Mouse (Mus musculus): ENCODE results near the gene Ly6g5c. TPM values are rescaled to one million over a fixed set of nuclear protein-coding genes. Genes with fewer than 3 reads are reported as not detected.

Gene Ly6g5c
- polyA plus RNA-seq, 2 experiments from 2014 or later, result not detected

DNA sequence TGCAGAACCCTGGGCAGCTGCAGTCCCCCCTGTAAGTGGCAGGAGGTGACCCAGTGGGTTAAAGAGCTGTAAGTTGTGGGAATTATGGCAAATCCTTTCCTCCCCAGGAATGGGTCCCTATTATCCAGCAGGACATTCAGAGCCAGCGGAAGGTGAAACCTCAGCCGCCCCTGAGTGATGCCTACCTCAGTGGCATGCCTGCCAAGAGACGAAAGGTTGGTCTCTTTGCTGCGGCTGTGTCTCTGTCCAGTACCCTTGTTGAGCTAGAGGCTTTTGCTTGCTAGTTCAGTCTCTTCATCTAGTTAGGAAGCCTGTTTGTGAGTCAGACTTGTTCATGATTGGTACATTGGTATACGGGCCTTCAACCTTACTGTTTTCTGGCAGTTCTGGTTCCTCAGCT is 38.1 kb downstream of the Ly6g5c start:
- ATAC-seq, result no peak

DNA sequence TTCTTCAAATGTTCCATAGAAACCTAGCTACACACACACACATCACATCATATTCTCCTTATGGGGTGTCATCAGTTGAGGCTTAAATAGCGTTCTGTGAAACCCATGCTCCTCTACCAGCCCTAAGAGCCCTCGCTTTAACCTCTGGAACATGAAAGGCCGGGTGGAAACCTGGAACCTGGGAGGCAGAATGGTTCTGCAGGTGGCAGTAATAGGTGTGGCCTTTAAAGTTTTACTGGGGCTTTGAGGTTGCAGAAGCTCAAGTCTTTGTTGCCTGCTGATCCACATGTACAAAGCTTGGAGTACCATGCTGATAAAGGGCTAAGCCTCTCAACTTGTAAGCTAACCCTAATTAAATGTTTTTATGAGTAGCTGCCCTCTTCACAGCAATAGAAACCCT is 39.3 kb downstream of the Ly6g5c start:
- ATAC-seq, result no peak

DNA sequence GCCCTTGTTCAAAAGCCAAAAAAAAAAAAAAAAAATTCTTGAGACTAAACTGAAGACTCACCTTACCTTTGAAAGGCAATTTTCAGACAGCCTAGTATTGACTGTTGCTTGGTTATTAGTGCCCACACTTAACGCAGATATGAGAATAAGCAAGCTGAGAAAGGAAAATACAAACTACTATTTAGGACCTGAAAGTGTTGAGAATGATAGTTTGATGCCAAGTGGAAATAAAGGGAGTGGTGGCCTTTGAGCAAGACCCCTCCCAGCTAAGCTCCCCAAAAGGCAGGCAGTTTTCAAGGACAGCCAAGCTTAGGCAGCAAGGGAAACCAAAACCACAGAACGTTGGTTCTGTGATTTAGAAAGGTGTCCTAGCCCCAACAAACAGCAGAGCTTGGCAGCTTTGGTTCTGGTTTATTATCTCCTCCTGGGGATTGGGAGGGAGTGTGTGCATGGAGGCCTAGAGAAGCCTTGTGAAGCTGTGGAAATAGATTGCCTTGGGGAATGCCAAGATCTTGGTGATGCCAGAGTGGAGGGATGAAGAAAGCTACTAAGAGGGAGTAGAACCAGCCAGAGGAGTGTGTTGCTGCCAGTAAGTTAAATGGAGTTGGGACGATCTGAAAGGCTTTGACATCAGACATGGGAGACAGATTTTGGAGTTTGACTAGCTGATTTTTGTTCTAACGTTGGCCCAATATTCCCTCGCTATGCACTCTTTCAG is 40.0 kb downstream of the Ly6g5c start:
- ATAC-seq, result no peak

DNA sequence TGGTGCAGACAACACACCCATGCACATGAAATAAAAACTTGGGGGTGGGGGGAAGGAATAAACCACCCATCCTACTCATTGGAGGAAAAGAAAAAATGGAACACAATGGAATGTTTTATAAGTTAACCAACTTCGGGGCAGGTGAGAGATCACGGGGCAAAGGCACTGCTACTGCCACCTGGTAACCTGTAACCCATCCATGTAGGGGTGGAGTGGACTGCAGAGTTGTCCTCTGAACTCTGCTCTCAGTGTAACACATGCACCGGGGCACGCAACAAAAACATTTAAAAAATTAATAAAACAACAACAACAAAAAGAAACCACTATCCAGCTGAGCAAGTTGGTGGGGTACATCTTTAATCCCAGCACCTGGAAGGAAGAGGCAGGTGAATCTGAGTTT is 44.0 kb downstream of the Ly6g5c start:
- no peak for ATAC-seq

DNA sequence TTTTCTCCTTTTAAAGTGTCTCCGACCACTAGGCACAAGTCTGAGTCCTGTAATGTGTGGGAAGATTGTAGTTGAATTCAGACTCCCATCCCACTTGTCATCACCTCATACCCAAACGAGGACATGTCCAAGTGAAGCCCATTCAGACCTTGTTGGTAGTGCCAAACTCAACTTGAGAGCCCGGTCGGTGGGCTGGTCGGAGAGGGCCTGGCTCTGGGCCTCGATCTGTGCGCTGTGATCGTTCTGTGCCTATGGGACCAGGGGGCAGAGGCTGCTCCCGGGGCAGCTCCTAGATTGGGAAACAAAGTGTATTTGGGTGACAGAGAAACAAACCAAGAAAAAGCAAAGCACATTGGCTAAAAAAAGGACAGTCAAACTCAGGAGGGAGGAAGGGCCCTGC is 45.0 kb downstream of the Ly6g5c start:
- no peak for ATAC-seq

DNA sequence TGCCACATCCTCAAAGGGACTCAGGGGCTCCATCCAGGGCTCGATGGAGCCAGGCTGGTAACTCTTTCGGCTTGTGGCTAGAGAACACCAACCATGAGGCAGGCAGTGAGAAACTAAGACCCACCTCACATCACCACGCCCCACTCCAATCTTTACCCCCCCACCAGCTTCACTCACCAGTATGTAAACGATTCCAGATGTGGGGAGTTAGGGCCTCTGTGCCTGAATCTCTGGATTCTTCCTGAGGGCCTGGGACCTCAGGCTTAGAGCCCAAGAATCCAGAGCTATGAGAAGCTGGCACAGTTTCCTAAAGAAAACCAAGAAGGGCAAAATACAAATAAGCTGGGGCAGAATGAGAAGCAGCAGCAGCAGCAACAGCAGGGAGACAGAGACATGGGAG is 45.9 kb downstream of the Ly6g5c start:
- no peak for ATAC-seq

DNA sequence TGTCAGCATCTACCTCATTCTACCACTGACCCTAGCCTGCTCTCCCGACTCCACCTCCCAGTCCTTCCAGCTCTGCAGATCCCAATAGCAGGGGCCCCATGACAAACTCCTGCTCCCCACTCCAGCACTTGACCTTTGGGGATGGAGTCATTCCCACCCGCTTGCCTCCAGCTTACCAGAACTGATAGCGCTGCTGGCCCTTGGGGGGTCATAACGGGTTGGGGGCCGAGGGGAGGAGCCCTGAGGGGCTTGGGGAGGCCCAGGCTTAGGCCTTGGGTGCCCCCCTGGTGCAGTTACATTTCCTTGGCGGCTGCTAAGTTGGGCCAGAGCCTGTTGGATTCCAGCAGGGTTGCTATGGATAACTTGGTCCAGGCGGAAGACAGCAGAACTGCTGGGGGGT is 46.5 kb downstream of the Ly6g5c start:
- ATAC-seq, result no peak

DNA sequence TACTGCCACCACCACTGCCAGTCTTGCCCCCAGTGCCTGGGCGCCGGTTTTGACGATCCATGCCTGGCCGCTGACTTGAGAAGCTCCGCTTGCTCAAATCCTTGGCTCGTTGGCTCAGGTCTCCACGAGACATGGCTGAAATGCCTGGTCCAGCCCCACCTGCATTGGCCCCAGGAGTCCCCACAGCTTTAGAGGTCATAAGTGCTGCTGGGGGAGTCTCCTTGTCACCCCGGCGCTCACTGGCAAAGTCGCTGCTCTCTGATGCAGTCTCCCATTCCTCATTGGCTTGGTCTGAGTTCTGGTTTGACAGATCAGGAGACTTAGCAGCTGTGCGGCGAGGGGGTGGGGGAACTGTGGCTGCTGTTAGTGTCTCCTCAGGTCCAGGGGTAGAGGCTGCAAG is 47.4 kb downstream of the Ly6g5c start:
- no peak for ATAC-seq

DNA sequence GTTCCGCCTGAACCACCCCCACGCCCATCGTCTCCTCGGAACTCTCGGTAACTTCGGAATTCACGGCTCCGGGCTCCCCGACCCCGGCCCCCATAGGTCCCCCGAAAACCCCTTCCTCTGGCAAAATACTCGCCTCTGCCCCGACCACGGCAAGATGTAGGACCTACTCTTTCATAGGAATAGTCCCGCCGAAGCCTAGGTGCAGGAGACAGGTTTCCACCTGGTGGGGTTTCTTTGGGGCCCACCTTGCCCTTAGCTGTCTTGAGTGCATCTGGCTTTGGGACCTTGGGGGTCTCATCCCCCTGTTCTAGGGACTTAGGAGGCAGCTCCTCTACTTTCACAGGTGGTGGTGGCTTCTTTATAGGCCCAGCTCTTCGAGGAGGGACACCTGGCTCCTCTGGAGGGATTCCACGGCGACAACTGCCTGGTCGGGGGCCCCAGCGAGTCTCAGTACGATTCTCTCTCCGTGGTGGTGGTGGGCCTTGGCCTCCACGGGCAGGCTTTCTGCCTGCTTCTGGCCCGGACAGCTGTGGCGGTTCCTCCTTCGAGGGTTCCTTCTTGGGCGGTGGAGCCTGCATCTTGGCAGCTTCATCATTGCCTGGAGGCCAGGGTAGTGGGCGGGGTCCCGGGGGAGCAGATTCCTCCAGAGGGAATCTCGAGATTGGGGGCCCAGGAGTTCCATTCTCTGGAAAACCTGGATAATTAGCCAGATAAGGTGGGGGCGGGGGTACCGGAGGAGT is 48.6 kb downstream of the Ly6g5c start:
- no peak for ATAC-seq

DNA sequence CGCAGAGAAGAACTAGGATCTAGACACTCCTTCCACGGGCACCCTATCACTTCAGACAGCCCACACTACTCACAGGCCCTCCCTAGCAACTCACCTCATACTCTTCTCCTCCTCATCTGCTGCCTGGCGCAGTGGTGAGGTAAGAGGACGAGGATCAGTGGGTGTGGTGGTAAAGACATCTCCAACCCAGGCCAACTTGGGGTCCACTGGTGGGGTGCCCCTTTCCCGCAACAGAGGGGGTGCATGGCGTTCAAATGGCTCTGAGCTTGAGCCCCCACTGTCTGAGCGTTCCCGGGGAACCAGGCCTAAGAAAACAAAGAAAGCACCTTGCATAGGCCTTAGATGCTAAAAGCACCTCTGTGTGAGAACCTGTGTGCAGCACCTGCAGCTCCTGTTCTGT is 49.2 kb downstream of the Ly6g5c start:
- no peak for ATAC-seq

DNA sequence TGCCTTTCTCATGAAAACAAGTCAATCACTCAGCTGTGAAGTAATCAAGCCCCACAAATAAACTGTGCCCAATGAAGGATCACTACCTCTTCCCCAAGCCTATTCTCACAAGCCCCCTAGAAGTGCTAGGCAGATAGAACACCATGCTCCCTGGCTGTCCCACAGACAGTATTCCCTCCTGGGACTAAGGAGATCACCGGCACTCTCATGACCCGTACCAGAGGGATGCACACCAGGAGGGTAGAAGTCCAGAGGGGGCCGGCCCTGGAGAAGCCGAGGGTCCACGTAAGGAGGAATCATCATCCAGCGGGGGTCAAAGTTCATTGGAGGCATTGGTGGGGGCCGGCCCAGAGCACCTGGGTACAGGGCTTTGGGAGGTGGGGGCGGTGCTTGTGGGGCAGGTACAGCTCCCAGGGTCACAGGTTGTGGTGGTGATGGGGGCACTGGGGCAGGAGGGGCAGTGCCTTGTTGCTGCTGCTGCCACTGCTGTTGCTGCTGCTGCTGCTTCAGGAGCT is 49.6 kb downstream of the Ly6g5c start:
- ATAC-seq, result no peak

DNA sequence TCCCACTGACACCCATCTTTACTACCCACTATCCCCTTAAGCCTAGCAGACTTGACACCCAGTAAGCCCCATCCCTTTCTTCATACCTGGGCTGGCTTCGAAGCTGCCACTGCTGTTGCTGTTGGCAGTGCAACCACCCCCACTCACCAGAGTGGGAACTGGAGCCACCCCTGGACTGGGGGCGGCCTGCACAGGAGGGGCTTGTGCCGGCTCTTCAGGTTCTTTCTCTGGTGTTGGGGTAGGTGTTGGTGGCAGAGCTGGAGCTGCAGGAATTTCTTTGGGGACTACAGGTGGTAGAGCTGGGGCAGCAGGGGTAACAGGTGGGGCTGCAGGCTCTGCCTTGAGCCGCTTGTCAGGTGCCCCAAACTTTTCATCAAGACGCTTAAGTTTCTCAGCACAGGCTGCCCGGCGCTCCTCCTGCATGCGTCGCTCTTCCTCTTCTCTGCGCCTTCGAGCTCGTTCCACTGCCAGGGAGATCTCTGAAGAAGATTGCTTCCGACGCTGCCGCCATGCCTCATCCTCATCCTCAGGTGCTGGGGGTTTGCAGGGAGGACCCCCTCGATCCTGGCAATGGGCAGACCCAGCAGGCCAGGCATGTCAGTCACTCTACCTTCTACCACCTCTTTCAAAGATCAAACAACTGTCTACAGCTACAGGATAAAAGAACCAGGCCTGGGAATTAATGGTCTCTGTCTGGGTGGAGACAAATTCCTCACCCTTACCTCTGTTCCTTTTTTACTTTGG is 50.9 kb downstream of the Ly6g5c start:
- ATAC-seq, result no peak

DNA sequence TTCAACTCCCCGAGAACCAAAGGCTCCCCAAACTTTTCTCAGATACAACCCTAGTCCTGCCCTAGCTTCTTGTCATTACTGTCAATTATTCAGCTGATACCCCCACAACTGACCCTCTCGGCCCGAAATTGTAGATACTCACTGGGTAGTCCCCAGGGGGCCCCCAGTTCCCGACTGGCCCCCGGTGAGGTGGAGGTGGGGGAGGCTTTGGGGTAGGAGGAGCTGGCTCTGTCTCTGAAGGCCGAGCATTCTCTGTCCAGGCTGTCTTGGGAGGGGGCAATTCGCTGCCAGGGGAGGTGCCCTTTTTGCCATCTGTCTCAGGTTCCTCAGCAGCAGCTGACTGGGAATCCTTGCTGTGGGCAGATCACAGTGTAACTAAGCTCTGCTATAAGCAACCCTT is 51.6 kb downstream of the Ly6g5c start:
- no peak for ATAC-seq

DNA sequence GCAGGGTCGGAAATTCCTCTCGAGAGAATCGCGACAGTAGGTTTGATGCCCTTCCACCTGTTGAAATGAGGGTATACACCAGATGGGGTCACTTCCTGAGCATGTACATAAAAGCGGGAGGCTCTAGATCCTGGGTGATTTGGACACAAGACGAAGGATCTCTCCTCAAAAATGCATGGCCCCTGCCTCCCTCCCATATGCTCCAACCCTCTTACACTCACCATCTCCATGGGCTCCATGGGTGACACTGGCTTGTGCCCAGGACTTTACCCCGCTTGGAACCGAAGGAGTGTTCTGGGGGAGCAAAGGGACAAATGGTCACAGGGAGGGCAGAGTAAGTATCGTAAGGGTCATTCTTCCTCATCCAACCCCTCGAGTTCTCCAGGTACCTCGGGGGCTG is 53.3 kb downstream of the Ly6g5c start:
- ATAC-seq, result no peak

Other genes with a start within 250 kb of the Ly6g5c start
- under 1 TPM; 0.79 to 0.83 TPM for gene Cfb, start 245.8 kb upstream of the Ly6g5c start, polyA plus RNA-seq (2017; shearing (Covaris generic))
- gene Zbtb12, start 228.8 kb upstream of the Ly6g5c start, polyA plus RNA-seq (2017; shearing (Covaris generic)), result not detected
- not detected for gene Gm20547, start 226.2 kb upstream of the Ly6g5c start, polyA plus RNA-seq (2017; shearing (Covaris generic))
- gene C2, start 210.0 kb upstream of the Ly6g5c start, polyA plus RNA-seq (2017; shearing (Covaris generic)), result under 1 TPM in 1 of 2 experiments, not detected in 1; 0.73 TPM
- 10 to 100 TPM; 32.8 to 37.0 TPM for gene Ehmt2, start 209.8 kb upstream of the Ly6g5c start, polyA plus RNA-seq (2017; shearing (Covaris generic))
- gene Slc44a4, start 193.8 kb upstream of the Ly6g5c start, polyA plus RNA-seq (2017; shearing (Covaris generic)), result not detected
- gene Neu1, start 177.0 kb upstream of the Ly6g5c start, polyA plus RNA-seq (2017; shearing (Covaris generic)), result 10 to 100 TPM; 18.6 to 19.9 TPM
- 1 to 10 TPM in 1 of 2 experiments, not detected in 1; 7.0 TPM for gene Hspa1b, start 149.0 kb upstream of the Ly6g5c start, polyA plus RNA-seq (2017; shearing (Covaris generic))
- not detected for gene Gm20481, start 138.4 kb upstream of the Ly6g5c start, polyA plus RNA-seq (2017; shearing (Covaris generic))
- 1 to 10 TPM in 1 of 2 experiments, under 1 TPM in 1; 0.17 to 5.1 TPM for gene Hspa1a, start 136.1 kb upstream of the Ly6g5c start, polyA plus RNA-seq (2017; shearing (Covaris generic))
- gene Hspa1l, start 135.6 kb upstream of the Ly6g5c start, polyA plus RNA-seq (2017; shearing (Covaris generic)), result under 1 TPM in 1 of 2 experiments, not detected in 1; 0.46 TPM
- gene Lsm2, start 126.4 kb upstream of the Ly6g5c start, polyA plus RNA-seq (2017; shearing (Covaris generic)), result 10 to 100 TPM; 45.5 to 61.3 TPM
- gene Vars, start 107.3 kb upstream of the Ly6g5c start, polyA plus RNA-seq (2017; shearing (Covaris generic)), result 10 to 100 TPM; 28.5 to 29.1 TPM
- under 1 TPM; 0.11 to 0.12 TPM for gene Vwa7, start 91.7 kb upstream of the Ly6g5c start, polyA plus RNA-seq (2017; shearing (Covaris generic))
- gene Sapcd1, start 80.3 kb upstream of the Ly6g5c start, polyA plus RNA-seq (2017; shearing (Covaris generic)), result 1 to 10 TPM; 1.8 to 2.1 TPM
- 1 to 10 TPM; 1.3 to 1.6 TPM for gene Msh5, start 61.5 kb upstream of the Ly6g5c start, polyA plus RNA-seq (2017; shearing (Covaris generic))
- 100 to 1,000 TPM; 464 to 670 TPM for gene Clic1, start 58.3 kb upstream of the Ly6g5c start, polyA plus RNA-seq (2017; shearing (Covaris generic))
- 1 to 10 TPM in 1 of 2 experiments, under 1 TPM in 1; 0.36 to 1.8 TPM for gene Ddah2, start 49.2 kb upstream of the Ly6g5c start, polyA plus RNA-seq (2017; shearing (Covaris generic))
- gene Ly6g6c, start 42.9 kb upstream of the Ly6g5c start, polyA plus RNA-seq (2017; shearing (Covaris generic)), result not detected
- gene Mpig6b, start 42.1 kb upstream of the Ly6g5c start, polyA plus RNA-seq (2017; shearing (Covaris generic)), result not detected
- gene Ly6g6e, start 31.4 kb upstream of the Ly6g5c start, polyA plus RNA-seq (2017; shearing (Covaris generic)), result not detected
- gene Ly6g6d, start 30.2 kb upstream of the Ly6g5c start, polyA plus RNA-seq (2017; shearing (Covaris generic)), result not detected
- under 1 TPM in 1 of 2 experiments, not detected in 1; 0.29 TPM for gene Ly6g6f, start 22.7 kb upstream of the Ly6g5c start, polyA plus RNA-seq (2017; shearing (Covaris generic))
- gene Abhd16a, start 19.0 kb upstream of the Ly6g5c start, polyA plus RNA-seq (2017; shearing (Covaris generic)), result 10 to 100 TPM; 18.7 to 20.6 TPM
- 1 to 10 TPM; 1.9 to 2.4 TPM for gene Ly6g5b, start 7.1 kb downstream of the Ly6g5c start, polyA plus RNA-seq (2017; shearing (Covaris generic))
- gene Gpank1, start 13.2 kb downstream of the Ly6g5c start, polyA plus RNA-seq (2017; shearing (Covaris generic)), result 10 to 100 TPM; 60.4 to 70.2 TPM
- 100 to 1,000 TPM; 274 to 355 TPM for gene Csnk2b, start 13.8 kb downstream of the Ly6g5c start, polyA plus RNA-seq (2017; shearing (Covaris generic))
- gene D17H6S53E, start 18.1 kb downstream of the Ly6g5c start, polyA plus RNA-seq (2017; shearing (Covaris generic)), result 10 to 100 TPM; 22.6 to 26.3 TPM
- gene Apom, start 23.8 kb downstream of the Ly6g5c start, polyA plus RNA-seq (2017; shearing (Covaris generic)), result not detected
- gene Bag6, start 26.9 kb downstream of the Ly6g5c start, polyA plus RNA-seq (2017; shearing (Covaris generic)), result 10 to 100 TPM; 26.2 to 34.1 TPM
- 10 to 100 TPM; 38.8 to 78.9 TPM for gene Prrc2a, start 56.6 kb downstream of the Ly6g5c start, polyA plus RNA-seq (2017; shearing (Covaris generic))
- gene Aif1, start 67.8 kb downstream of the Ly6g5c start, polyA plus RNA-seq (2017; shearing (Covaris generic)), result 1 to 10 TPM in 1 of 2 experiments, under 1 TPM in 1; 0.91 to 1.9 TPM
- 10 to 100 TPM in 1 of 2 experiments, 1 to 10 TPM in 1; 5.4 to 13.4 TPM for gene Lst1, start 80.2 kb downstream of the Ly6g5c start, polyA plus RNA-seq (2017; shearing (Covaris generic))
- gene Ltb, start 86.2 kb downstream of the Ly6g5c start, polyA plus RNA-seq (2017; shearing (Covaris generic)), result 100 to 1,000 TPM; 134 to 383 TPM
- gene Tnf, start 93.7 kb downstream of the Ly6g5c start, polyA plus RNA-seq (2017; shearing (Covaris generic)), result 10 to 100 TPM; 21.5 to 21.6 TPM
- gene Lta, start 97.1 kb downstream of the Ly6g5c start, polyA plus RNA-seq (2017; shearing (Covaris generic)), result 10 to 100 TPM; 70.5 to 90.5 TPM
- 1 to 10 TPM in 1 of 2 experiments, not detected in 1; 1.8 TPM for gene Gm16181, start 112.6 kb downstream of the Ly6g5c start, polyA plus RNA-seq (2017; shearing (Covaris generic))
- 1 to 10 TPM; 2.3 to 4.0 TPM for gene Atp6v1g2, start 125.4 kb downstream of the Ly6g5c start, polyA plus RNA-seq (2017; shearing (Covaris generic))
- gene Nfkbil1, start 127.5 kb downstream of the Ly6g5c start, polyA plus RNA-seq (2017; shearing (Covaris generic)), result 1 to 10 TPM; 3.4 to 4.4 TPM
- 100 to 1,000 TPM; 200 to 247 TPM for gene Ddx39b, start 133.5 kb downstream of the Ly6g5c start, polyA plus RNA-seq (2017; shearing (Covaris generic))
- gene H2-D1, start 154.5 kb downstream of the Ly6g5c start, polyA plus RNA-seq (2017; shearing (Covaris generic)), result 1,000 to 10,000 TPM; 3,460 to 4,099 TPM
- not detected for gene H2-Q1, start 212.1 kb downstream of the Ly6g5c start, polyA plus RNA-seq (2017; shearing (Covaris generic))
- 1 to 10 TPM; 7.5 to 8.8 TPM for gene H2-Q2, start 234.0 kb downstream of the Ly6g5c start, polyA plus RNA-seq (2017; shearing (Covaris generic))

Measured in activated CD4-positive, CD25-positive, alpha-beta regulatory T cell, adult 4 months (primary cell).